Mouse (Mus musculus): ENCODE data around the gene Slc34a3.
A peak's percentile ranks its signal among the peaks of the same experiment; 100 is the strongest.

Slc34a3 gene

GRCm38 (mm10) chr2:25225811-25226379, 8.3 kb downstream of the Slc34a3 start:
- no peak for DNase-seq (ENCODE audit: low read depth, low spot score)

DNA sequence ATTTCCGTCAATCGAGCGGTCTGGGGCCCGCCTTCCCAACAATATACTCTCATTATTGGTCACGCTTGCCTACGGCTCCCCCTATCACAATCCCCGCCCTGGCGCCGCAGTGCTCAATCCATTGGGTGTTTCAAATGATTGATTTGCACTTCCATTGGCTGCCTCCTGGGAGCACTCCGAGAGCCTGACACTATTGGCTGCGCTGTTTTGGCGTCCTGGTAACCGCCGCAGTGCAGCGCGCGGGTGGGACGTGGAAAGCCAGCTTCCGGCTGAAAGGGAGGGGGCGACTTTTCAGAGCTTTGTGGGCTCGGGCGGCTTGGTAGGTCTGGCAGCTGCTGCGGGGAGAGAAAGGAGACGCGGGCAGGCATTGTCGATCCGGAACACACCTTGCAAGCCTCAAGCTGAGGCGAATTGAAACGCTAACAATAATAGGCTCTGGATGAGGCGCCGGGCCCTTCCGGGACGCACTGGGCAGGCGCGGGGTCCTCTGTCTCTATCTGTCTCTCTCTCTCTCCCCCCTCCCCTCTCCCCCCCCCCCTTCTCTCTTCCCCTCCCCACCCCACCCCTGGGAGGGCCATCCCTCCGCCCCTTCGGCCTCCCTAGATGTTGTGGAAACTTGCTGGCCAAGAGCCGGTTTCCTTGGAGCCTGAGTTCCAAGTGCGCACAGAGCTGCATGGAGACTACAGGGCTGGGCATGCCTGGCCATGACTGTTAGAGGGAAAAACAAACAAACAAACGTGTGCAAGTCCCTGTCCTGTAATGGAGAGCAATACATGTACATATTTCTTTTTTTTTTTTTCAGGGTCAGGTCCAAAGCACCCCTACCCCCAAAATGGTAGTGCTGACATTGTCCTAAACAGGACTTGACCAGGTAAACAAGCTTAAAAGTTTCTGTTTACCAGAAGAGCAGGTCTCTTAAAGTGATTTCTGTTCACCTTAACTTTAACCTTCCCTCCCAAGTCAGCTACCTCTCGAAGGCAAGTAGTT, 9.1 kb downstream of the Slc34a3 start:
- peak; percentile 100 for DNase-seq (ENCODE audit: low read depth, low spot score)

DNA sequence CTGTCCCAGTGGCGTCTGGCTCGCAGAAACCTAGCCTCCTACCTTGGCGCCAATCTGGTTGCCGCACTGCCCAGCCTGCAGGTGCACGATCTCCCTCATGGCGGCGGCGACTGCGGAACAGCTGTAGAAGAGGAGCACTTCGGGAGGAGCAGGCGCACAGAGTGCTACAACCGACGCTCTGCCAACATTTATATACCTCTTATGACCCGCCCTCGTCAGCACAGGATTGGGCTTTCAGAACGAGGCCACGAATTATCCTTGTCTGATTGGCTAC, 9.7 kb downstream of the Slc34a3 start, which contains the start of gene Tubb4b:
TSS of gene Tubb4b (minus strand) at position 211 of the 274 bp plus-strand sequence.
- DNase-seq (ENCODE audit: low read depth, low spot score), result no peak

GRCm38 (mm10) chr2:25223681-25224491, 10.3 kb downstream of the Slc34a3 start:
- DNase-seq (ENCODE audit: low read depth, low spot score), result peak; percentile 96

DNA sequence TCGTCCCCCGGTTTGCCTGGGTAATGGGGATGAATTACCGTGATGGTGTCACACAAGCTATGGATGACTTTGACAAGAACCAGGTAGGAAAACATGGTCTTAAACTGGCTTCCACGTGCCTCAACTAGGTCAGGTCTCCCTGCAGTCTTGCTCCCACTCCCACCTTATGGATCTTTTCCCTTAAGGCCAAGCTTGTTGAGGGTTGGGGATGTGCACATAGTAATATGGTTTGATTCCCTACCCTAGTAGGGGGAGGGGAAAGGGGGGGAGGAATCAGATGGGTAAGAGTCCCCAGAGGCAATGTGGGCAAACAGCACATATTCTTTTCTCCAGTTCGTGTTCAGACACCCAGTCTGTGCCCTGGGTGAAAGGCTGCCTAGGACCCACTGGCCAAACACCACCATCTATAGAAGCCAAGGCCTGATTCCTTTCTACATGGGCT, 12.8 kb downstream of the Slc34a3 start:
- peak; percentile 46 for DNase-seq (ENCODE audit: low read depth, low spot score)

- DNase-seq (ENCODE audit: low read depth, low spot score), result no peak
Measured at GRCm38 (mm10) chr2:25218445-25218844, 15.7 kb downstream of the Slc34a3 start, which contains the start of gene Fam166a. Gene Fam166a (plus strand): TSS chr2:25218745.

GRCm38 (mm10) chr2:25217666-25218065, 16.5 kb downstream of the Slc34a3 start:
- DNase-seq (ENCODE audit: low read depth, low spot score), result no peak

- no peak for DNase-seq (ENCODE audit: low read depth, low spot score)
Measured at GRCm38 (mm10) chr2:25214444-25214843, 19.7 kb downstream of the Slc34a3 start, which contains the start of gene Stpg3. Gene Stpg3 (minus strand): TSS chr2:25214637.

- DNase-seq (ENCODE audit: low read depth, low spot score), result peak; percentile 44
Measured at GRCm38 (mm10) chr2:25213266-25213865, 20.8 kb downstream of the Slc34a3 start.

DNA sequence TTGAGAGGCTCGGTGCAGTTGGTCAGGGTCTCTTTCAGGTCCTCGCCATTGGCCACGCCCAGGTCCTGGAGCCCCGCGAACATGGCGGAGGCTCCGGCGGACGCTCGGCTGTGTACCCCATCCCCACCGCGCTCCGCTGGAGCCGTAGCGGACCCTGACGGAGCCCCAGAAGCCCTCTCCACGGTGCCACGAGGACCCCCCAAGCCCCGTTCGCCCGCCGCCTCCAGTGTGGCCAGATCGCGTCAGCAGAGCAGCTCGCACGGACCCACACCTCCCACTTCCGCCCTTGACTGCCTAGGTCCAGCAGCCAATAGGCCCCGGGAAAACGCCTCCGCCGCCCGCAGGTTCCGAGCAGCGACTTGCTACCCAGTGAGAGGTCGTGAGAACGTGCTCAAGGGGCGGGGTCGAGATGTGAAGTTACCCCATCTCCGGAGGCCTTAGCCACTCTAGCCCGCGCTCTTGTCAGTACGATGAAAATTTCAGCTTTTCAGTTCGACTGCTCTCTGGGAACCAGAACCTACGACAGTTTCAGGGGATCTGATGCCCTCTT, 23.0 kb downstream of the Slc34a3 start, which contains the start of gene Nelfb:
TSS of gene Nelfb (minus strand) at position 369 of the 550 bp plus-strand sequence.
- DNase-seq (ENCODE audit: low read depth, low spot score), result peak; percentile 96

GRCm38 (mm10) chr2:25210686-25211085, 23.5 kb downstream of the Slc34a3 start:
- DNase-seq (ENCODE audit: low read depth, low spot score), result no peak

DNA sequence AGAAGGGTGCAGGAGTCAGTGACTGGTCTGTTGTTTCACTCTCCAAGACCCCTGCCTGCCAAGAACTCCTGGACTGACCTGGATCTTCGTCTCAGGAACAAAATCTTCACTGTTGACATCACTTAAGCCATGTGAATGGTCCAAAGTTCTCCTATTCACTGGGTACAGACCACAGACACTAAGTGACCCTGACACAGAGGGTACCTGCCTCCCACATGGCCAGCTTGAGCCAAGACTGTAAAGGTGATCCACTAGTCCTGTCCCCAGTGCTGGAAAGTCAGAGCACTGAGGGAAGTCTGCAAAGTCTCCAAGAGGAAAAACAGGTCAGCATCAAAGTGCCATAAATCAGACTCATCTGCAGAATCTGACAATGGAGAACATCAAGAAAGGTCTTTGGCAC, 26.6 kb downstream of the Slc34a3 start:
- no peak for DNase-seq (ENCODE audit: low read depth, low spot score)

- peak; percentile 60 for DNase-seq (ENCODE audit: low read depth, low spot score)
Measured at GRCm38 (mm10) chr2:25203631-25204214, 30.4 kb downstream of the Slc34a3 start.

DNA sequence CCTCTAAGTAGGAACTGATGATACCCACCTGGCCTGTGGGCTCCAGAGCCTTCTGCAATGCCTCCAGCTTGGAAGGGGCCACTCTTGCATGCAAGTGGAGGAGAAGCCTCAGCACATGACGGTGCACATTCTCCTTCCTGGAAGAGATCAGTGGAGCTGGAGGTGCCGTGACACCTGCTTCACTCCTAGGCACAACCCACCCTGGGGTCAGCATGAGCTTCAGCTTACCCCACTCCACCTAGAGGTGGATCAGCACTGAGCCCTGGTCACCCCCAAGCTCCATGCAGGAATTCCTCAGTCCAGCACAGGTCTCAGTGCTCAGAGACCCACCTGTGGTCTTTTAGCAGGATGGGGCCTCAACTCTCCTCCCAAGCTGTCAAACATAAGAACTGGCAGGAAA, 33.5 kb downstream of the Slc34a3 start:
- DNase-seq (ENCODE audit: low read depth, low spot score), result no peak

GRCm38 (mm10) chr2:25197946-25198345, 36.2 kb downstream of the Slc34a3 start:
- DNase-seq (ENCODE audit: low read depth, low spot score), result no peak

DNA sequence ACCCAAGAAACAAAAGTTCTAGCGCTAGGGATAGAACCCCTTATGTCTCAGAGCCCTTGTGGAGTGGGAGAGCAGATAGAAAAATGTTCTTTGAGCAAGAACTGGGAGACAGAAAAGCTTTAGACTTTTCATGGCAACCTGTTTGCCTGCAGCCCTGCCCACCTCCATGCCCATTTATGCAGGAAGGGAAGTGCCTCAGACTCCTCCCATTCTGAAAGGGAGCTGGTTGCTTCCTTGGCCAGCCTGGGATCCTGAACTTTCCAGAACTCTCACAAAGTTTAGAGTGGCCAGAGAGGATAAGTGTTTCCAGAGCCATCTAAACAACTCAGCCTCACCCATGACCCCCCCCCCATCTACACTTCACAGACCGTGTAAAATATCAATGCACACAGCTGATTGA, 37.0 kb downstream of the Slc34a3 start:
- no peak for DNase-seq (ENCODE audit: low read depth, low spot score)

DNA sequence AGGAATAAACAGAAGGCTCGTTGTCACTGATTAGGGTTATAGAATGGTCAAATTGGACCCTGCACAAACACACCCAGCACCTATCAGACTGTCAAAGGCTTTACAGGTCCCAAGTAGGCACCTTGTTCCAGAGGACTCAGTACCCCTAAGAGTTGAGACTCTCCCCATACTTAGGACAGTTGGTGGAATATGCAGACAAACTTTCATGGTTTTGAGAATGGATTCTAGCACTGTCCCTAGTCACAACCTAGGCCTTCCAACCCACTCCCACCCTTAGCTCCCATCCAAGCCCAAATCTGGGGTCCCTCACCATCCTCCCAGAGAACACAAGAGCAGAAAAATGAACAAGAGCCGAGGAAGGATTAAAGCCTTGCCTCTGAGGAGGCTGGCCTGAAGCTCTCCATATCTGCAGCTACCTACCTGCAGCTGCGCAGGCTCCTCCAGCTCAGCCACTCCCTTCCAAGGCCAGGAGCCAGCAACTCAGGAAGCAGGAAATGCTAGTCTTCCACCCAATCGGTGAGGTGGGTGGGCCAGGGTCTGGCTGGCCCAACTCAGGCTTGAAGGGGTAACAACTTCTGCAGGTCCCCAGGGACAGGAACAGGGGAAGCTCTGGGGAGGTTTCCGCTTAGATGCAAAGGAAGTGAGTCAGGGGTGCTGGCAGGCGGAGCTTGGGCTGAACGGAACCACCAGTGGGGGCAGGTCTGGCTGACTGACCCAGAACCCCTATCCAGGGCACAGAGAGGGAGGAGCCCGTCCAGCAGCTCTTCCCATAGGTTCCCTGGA, 37.8 kb downstream of the Slc34a3 start, which contains the start of gene Tor4a:
TSS of gene Tor4a (minus strand) at position 715 of the 783 bp plus-strand sequence.
- DNase-seq (ENCODE audit: low read depth, low spot score), result peak; percentile 86

- peak; percentile 71 for DNase-seq (ENCODE audit: low read depth, low spot score)
Measured at GRCm38 (mm10) chr2:25195211-25196156, 38.7 kb downstream of the Slc34a3 start.

Measured in ZHBTc4 (cell line).